Mouse (Mus musculus): ENCODE data around the gene Snx30. TPM values are rescaled to one million over a fixed set of nuclear protein-coding genes. Genes with fewer than 3 reads are reported as not detected.

Snx30 gene
- total RNA-seq, 2 experiments from 2014 or later, result 39.2 to 41.7 TPM

DNA sequence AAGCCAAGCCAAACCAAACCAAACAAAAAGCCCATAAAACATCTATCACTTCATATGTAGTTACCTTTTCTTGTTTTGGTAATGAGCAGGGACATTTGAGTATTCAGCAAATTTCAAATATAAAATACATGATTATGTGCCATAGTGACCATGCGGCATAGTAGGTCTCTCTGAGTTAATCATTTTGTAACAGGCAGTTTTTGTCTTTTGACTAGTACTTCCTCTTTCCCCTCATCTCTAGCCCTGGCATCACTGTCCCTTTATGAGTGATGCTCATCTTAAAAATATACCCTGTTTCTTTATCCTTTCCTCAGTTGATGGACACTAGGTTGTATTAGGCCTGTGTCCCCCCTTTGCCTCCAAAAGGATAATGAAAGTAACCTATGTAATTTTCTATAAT lies 15.9 kb downstream of the Snx30 start:
- no peak for DNase-seq (ENCODE audit: low spot score in 2 of 2)

DNA sequence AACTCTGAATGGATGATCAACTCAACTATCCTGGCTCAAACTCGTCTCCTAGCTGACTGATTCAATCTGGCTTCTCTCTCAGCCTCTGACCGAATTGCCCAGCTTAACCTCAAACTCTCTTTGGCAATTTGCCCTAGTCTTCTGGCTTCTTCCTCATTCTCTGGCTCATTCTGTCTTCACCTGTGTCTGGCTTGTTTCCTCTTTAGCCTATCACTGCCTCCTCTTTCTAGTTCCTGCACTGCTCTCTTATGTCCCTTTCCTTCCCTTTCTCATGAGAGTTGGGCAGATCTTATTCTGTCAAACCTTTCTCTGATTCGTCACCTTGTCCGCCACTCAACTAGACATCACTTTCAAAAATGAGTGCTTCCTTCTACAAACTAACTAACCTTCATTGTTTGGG lies 16.5 kb downstream of the Snx30 start:
- DNase-seq (ENCODE audit: low spot score in 2 of 2), result no peak

DNA sequence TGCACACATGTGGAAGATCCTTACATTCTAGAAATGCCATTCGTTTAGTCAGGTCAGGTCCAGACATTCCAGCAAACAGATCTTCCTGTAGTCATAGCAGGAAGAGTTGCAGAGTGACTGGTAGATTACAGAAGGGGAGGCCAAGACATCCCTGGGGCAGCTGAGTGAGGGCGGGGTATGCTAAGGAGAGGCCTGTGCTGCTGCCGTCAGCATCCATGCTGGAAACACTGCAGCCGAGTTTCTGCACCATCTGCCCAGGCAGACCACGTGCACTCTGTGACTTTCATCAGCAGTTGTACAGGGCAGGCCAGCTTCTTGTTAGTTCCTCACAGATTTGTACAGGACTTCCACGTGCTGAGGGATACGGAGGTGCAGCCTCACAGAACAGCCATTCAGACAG lies 17.8 kb downstream of the Snx30 start:
- peak; percentile 68 to 77 for DNase-seq (ENCODE audit: low spot score in 2 of 2)

DNA sequence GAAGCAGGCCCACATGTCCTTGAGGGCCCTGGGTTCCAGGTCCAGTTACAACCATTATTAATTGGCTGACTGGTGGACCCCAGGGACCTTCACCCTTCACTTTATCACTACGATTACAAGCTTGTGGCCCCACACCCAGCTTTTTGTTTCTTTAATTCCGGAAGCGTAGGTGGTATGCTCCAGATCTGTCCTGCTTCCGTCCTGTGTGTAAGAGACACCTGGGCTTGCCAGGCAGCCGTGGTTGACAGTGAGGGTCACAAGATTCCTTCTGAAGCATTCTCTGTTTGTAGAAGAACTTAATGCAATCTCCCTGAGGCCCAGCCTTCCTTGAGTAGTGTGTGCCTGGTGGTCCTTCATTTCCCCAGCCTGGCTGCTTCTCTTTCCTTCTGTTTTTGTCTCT lies 19.2 kb downstream of the Snx30 start:
- no peak for DNase-seq (ENCODE audit: low spot score in 2 of 2)

DNA sequence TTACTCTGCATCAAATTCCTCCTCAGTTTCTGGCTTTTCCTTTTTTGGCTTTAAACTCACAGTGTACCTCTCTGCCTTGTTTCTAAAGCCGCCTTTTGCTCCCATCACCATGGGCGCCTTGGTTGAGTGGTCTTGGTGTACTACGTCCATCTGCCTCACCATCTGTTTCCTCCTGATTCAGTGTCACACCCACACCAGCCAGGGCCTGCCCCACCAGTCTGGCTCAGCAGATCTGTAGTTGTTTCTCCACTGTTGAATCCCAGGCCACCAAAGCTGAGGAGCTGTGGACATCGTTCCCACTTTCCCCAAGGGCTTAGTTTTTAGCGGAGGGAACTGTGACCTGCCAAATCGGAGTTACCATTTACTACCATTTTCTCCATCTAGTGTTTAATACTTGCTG lies 20.0 kb downstream of the Snx30 start:
- peak; percentile 53 to 86 for DNase-seq (ENCODE audit: low spot score in 2 of 2)

DNA sequence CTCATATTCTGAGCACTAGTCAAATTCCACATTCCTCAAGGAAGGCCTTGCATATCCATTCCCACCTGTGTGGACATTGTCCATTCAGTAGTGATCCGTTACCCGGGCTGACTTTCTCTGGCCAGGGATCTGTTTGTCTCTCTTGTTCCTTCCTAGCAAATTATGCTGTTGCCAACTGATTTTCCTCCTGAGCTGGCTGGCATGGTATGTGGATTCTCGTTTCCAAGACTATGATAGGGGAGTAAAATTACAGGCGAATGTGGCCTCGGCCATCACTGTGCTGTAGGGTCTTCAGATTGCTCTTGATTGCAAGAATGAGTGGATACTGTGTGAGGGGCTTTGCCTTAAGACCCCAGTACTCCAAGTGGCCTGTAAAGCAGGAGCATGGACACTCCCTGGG lies 20.7 kb downstream of the Snx30 start:
- no peak for DNase-seq (ENCODE audit: low spot score in 2 of 2)

DNA sequence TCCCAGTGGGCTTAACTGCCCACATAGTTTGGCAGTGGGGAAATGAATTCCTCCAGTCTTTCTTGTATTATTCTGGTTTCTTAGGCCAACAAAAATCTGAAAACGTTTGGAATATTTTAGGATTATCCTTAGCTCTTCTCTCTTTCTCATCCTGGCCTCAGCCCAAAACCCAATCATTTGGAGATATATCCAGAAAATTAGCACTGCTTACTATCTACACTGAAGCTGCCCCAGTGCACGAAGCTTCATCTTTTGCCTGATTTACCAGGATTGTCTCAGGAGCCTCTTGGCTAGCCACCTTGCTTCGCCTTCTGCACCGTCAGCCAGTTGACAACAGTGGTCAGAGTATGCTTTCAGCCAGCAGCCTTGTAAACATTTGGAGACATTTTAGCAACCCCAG lies 23.4 kb downstream of the Snx30 start:
- no peak for DNase-seq (ENCODE audit: low spot score in 2 of 2)

DNA sequence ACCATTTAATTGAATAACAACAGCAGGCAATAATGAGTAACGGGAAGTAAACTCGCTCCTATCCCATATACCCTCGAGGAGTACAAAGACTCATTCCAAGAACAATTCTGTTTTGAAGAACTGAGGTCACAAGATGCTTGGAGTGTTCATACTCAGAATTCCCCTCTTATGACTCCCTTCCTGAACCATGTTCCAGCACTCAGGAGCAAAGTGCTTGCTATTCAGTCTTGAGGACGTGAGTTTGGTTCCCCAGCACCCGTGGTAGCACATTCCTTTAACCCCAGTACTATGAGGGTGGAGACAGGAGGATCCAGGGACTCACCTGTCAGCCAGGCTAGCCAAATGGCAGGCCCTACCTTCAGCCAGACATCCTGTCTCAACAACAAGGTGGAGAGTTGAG lies 25.4 kb downstream of the Snx30 start:
- no peak for DNase-seq (ENCODE audit: low spot score in 2 of 2)

DNA sequence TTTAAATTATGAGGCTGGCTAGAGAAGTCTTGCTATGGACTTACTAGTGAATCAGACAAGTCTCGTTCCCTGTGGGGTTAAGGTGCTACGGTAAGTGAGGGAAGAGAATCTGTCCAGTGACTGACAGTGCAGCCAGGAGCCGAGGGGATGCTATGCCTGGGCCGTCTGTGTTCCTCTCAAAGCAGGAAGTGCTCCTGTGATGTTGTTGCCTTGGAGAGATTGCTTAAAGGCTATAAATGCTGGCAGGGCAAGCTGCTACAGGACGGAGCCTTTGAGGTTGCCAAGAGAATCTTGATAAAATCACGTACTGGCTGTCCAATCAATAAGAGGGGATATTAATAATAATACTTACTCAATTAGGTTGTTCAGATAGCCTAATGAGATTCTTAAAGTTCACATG lies 27.2 kb downstream of the Snx30 start:
- DNase-seq (ENCODE audit: low spot score in 2 of 2), result no peak

DNA sequence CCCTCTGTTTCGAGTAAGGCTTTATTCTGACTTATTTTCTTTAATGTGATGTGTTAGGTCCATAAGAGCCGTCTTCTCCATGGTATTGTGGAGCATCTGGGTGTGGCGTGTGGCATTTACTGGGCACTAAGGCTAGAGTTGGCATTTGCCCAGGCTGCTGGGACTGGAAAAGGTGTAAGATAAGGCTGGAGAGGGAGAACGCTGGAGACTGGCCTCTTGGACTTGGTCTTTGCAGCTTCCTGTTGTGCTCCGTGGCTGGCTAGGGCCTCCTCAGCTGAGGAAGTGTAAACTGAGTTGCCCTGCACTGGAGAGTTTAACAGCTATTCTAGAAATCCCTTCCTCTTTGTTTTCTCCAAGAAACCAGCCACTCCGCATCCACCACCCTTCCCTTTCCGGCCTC lies 32.0 kb downstream of the Snx30 start:
- no peak for DNase-seq (ENCODE audit: low spot score in 2 of 2)

DNA sequence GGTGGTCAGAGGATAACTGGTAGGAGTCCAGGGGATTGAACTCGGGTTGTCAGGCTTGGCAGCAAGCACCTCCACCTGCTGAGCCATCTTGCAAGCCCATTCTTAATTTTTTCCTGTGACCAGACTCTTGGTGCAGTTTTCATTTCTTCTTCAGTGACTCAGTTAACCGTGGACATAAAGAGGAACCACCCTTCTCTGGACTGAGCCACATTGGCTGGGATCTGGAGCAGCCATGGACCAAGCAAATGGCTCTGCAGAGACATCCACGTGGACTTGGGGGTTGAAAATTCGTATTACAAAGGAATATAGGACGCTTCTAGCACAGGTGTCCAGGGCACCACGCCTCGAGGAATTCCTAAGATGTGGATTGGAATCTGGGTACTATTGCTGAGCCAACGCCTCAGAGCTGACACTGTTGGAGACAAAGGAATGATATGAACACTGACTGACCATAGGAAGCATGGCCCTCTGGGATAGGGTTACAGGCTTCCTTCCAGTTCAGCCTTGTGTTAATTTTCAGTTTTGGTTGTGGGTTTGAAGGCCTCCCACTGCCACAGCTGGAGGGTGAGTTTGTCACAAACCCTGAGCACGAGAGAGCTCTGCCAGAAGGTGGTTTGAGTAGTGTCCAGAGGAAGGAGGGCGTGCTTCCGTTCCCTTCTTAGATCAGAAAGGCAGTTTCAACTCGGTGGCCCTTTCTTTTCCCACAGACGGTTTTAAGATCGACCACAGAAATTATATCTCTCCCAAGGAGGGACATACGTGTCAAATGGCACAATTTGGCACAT lies 39.0 kb downstream of the Snx30 start:
- DNase-seq (ENCODE audit: low spot score in 2 of 2), result no peak

DNA sequence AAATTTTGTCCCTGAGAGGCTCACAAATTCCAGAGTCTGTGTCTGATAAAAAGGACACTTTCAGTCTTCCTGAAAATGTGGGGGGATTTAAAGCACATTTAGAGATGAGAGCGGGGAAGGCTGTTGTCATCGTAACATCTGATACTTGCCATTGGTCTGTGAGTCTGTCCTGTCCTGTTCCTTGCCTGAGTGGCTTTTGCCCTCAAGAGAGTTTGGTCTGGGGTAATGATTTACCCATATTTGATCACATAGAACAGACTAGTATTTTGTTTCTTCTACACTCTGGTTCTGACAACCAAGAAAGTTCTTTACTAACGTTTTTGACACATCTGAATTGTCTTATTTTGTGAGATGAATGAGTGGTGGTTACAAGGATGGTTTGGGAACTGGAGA lies 39.6 kb downstream of the Snx30 start:
- DNase-seq (ENCODE audit: low spot score in 2 of 2), result no peak

DNA sequence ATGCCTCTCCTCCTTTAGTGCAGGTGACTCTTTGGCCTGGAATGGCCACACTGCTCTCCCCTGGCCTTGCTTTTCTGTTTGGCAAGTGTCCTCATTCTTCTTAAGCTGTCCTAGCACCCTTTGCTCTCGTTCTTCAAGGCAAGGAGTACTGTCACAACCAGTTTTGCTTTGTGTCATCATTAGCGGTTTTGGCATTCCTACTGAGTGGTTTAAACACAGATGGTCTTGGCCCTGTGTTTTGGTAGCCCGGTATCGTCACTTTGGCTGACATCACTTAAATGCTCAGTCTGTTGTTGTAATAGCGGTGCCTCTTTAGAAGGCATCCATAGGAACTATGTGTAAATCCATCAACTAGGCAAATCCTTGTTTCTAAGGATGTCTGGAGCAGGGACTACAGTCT lies 41.8 kb downstream of the Snx30 start:
- no peak for DNase-seq (ENCODE audit: low spot score in 2 of 2)

DNA sequence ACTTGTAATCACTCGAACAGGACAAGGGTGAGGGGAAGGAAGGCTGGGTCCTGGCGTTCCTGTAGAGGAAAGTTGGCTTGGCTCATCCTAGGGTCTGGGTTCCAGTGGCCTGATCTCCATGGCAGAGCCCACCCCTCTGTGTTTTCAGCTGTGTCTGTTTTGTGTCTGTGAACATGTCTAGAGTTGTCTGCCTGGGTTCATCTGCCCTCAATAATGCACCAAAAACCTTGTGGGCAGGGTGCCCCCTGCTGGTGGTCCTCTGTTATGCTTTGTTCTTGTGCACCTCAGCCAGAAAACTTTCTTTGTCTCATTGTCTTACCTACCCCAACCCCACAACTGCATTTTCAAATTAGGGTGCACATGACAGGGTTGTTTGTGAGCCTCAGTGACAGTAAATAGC lies 44.5 kb downstream of the Snx30 start:
- peak; percentile 56 to 81 for DNase-seq (ENCODE audit: low spot score in 2 of 2)

DNA sequence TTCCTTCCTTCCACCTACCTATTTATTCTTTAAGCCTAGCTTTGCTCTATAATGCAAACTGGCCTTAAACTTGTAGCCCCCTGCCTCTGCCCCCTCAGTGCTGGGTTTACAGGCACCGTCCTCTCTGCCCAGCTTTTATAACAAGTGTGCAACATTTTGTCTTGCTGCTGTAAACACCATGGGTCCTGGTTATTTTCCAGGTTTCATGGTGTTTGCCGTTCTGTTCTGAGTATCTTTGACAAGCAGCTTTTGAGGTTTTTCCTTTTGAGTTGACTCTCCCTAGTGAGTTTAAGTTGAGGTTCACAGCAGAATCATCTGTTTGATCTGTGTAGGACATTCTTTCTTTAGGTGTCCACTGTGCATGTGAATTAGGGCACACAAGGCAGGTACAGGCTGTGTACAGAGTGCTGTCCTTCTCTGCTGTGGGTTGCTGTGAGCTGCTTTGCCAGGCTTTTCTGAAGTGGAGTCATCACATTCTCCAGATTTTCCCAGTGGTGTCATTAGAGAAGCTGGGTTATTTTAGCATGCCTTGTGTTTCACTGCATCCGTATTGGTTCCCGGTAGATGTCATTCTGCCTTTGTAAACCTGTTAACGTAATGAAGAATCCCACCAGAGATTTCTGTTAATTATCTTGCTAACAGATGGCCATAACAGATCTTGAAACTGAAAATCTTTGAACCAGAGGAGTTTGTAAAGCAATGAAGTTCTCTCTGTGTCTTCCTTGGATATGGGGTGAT lies 45.4 kb downstream of the Snx30 start:
- peak in 1 of 2 experiments; percentile 44 for DNase-seq (ENCODE audit: low spot score in 2 of 2)

DNA sequence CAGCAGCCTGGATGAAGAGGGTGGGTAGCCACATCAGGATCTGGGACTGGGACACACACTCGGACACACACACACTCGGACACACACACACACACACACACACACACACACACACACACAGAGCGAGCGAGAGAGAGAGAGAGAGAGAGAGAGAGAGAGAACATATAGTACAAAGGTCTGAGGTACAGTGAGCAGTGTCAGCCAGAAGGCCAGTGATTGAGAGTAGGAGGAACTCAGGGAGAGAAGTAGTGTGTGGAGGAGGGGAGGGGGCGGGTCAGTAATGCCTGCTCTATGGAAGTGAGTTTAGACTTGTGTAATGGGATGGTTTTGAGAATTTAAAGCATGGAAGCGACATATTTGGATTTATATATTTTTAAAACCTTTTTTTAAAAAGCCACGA lies 47.5 kb downstream of the Snx30 start:
- no peak for DNase-seq (ENCODE audit: low spot score in 2 of 2)

DNA sequence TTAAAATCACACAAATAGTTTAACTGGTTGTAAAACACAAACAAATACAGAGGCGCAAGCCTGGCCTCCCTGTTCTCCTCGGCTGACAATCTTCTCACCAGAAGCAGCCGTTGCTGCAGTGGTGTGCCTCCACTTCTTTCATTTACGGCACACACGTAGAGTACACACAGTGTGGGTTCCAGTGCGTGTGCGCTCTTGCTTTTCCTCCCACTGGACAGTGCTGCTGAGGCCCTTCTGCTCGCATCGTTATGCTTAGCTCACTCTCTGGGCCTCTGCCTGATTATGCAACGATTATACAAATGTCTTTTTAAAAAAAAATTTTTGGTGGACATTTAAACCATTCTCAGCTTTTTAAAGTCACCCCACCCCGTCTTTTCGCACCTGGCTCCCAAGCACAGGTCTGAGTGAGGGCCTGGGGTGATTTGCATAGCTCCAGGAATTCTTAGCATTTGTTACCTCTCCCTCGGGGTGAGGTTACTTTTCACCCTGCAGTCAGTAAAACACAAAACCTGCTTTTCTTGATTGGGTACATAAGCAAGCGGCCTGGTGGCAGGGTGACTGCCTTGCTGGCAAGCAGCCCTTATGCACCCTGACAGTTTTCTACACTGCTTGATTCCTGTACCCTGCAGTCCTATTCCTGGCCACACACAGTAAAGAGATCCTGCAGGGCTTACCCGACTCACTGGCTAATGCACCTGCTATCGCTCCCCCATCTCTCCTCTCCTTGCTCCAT lies 54.2 kb downstream of the Snx30 start:
- DNase-seq (ENCODE audit: low spot score in 2 of 2), result no peak

DNA sequence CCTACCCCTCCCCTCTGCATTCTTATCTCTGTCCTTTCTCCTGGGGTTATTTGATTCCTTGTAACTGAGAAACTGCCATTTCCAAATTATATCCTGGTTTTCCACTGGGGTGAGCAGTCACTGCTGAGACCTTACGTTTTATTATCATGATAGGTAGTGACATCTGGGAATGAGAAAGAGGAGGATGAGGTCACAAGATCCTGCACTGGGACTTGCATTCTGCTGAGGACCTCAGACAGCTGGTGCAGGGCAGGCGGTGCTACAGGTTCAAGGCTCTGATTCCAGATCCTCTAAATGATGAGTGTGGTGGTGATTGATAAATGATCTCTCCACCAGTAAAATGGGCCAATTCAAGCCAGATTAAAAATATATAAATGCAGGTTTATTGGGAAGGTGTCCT lies 54.8 kb downstream of the Snx30 start:
- no peak for DNase-seq (ENCODE audit: low spot score in 2 of 2)

DNA sequence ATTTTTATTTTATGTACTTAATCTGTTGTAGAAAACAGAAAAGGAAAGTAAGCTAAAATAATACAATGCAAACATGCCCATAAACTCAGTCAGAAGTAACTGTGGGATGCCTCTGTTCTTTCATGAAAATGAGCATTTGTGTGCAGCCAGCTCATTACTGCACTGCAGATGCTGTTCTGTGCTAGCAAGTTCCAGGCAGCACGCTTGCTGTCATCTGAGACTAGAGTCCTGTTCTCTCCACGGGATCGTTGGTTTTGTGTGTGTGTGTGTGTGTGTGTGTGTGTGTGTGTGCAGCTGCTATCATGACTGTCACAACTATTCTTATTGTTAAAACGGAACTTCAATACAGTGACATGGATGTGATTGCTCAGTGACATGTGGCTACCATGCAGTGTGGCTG lies 56.2 kb downstream of the Snx30 start:
- peak in 1 of 2 experiments; percentile 83 for DNase-seq (ENCODE audit: low spot score in 2 of 2)

DNA sequence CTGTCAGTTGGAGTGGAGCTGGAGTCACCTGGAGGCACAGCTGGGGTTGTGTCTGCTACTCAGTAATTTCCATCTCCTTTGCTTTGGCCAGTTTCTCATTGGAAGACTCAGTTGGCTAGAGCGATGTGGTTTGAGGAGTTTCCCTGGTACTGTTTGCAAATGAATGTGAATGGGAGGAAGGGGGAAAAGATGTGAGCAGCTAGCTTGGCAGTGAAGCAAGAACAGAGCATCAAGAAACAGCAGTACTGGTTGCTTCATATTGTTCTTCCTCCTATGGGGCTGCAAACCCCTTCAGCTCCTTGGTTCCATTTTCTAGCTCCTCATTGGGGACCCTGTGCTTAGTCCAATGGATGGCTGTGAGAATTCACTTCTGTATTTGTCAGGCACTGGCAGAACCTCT lies 56.7 kb downstream of the Snx30 start:
- no peak for DNase-seq (ENCODE audit: low spot score in 2 of 2)

DNA sequence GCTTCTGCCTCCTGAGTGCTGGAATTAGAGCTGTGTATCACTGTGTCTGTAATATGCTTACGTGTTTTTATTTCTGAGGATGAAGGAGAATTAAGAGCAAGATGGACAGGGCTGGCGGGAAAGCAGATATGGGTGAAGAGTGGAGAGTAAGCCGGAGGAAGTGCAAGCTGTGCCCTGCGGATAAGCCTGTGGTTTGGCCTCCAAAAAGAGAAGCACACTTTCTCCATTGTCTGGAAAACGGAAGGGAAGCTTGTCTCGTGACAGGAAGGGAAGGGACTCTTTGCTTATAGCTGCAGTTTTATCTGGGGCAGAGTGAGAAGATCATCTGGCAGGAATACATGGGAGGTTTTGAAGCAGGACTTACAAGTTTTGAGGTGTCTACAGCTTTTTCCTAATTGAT lies 58.2 kb downstream of the Snx30 start:
- DNase-seq (ENCODE audit: low spot score in 2 of 2), result no peak

DNA sequence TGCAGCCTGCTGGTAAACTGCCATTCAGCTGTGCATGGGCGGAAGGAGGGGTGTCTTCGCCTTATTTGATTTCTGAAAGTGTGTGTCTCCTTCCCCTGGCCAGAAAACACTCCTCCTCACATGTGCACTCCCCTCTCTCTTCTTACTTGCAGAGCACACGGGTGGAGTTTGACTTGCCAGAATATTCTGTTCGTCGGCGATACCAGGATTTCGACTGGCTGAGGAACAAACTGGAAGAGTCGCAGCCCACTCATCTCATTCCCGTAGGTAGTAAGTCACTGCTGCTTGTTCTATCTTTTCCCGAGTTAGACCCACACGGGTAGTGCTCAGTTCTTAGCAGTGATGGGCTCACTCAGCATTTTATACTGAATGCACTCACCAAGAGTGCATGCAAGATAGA lies 62.4 kb downstream of the Snx30 start:
- peak in 1 of 2 experiments; percentile 48 for DNase-seq (ENCODE audit: low spot score in 2 of 2)
